Mouse (Mus musculus) olfactory bulb, adult 2 months (tissue): ENCODE measurements around the gene Cldn20.

Source experiments
- CTCF ChIP-seq: fragments of 200-500 bp; IDR thresholded peaks from 2 replicates; pipeline ENCODE4 v1.5.1; 2012; ENCODE audit warnings: low read depth, mild to moderate bottlenecking, low read length, moderate library complexity; ENCODE audit not compliant: insufficient read depth
- POLR2A ChIP-seq: fragments of 200-500 bp; IDR thresholded peaks from 2 replicates; pipeline ENCODE4 v1.6.1; 2012; ENCODE audit warnings: mild to moderate bottlenecking, low read depth, low read length, moderate library complexity; ENCODE audit not compliant: insufficient read depth

DNA sequence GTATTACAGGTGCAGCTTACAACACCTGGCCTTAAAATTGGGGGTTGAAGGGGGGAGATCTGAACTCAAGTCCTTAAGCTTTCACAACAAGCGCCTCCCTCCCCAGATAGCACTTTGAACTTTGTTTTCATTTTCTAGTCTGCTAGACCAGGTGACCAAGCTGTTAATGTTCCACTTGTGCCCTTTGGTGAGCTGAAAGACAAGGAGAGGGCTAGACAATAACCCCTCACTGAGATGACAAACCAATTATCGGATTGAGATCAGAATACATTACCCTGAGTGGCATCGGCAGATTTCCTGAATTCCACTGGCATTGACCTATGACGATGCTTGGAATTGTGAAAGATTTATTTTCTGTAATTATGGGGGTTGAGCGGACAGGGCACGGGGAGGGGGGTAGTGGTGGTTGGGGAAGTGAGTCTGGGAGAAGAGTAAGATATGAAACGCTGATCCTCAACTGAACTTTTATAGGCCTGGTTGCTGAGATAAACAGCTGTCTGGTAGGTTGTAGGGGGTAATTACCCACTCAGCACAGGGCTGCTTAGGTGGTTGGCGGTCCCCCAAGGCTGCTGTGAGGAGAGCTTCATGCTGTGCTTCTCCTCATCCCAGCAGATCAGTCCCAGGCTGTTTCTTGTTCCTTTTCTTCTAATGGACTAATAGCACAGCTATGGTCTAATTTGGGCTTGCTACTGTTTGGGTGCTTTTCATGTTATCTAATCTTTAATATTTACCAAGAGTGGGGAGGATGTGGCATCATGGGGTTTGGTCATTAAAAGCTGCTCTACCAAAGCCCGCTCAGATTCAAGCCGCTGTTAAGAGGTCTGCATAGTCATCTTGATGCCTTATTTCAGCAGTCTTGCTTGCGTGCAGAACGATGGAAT, 44.4 kb upstream of the Cldn20 start:
- TF ChIP-seq POLR2A: no peak
- TF ChIP-seq CTCF: no peak
